Mouse (Mus musculus) embryonic facial prominence, embryonic 14.5 days (tissue): ENCODE measurements around the gene 1700012B07Rik. TPM values are rescaled to one million over a fixed set of nuclear protein-coding genes. Genes with fewer than 3 reads are reported as not detected.

Experiments
- ATAC-seq: fragments of 200-750 bp; cut with Nextera tagmentation; 2 replicates; pipeline ENCODE4 v1.8.0; 2017; ENCODE audit warnings: low read depth, moderate number of reproducible peaks, moderate TSS enrichment
- DNase-seq: peaks from one replicate; pipeline ENCODE4 v3.0.0-alpha.2; 2015; ENCODE audit warnings: low spot score
- H3K27ac ChIP-seq: fragments of 300-500 bp; sonication (generic); replicated peaks from 2 replicates; pipeline ENCODE4 v1.5.1; 2014; ENCODE audit warnings: low read depth, mild to moderate bottlenecking, low read length, moderate library complexity
- H3K27me3 ChIP-seq: fragments of 300-500 bp; sonication (generic); replicated peaks from 2 replicates; pipeline ENCODE4 v1.6.1; 2014; ENCODE audit warnings: low read length; ENCODE audit not compliant: control insufficient read depth, insufficient read depth
- H3K36me3 ChIP-seq: fragments of 300-500 bp; sonication (generic); 2 replicates; pipeline ENCODE4 v1.6.1; 2014; ENCODE audit warnings: low read length, mixed read lengths; ENCODE audit not compliant: control insufficient read depth, insufficient read depth
- H3K4me1 ChIP-seq: fragments of 300-500 bp; sonication (generic); 2 replicates; pipeline ENCODE4 v1.6.1; 2014; ENCODE audit warnings: antibody characterized with exemption, low read length; ENCODE audit not compliant: control insufficient read depth, insufficient read depth
- H3K4me2 ChIP-seq: fragments of 300-500 bp; sonication (generic); 2 replicates; pipeline ENCODE4 v1.6.1; 2014; ENCODE audit warnings: low read depth, mild to moderate bottlenecking, low read length, moderate library complexity, mixed read lengths
- H3K4me3 ChIP-seq: fragments of 300-500 bp; sonication (generic); 2 replicates; pipeline ENCODE4 v1.5.1; 2014; ENCODE audit warnings: low read depth, mild to moderate bottlenecking, low read length
- H3K9ac ChIP-seq: fragments of 300-500 bp; sonication (generic); 2 replicates; pipeline ENCODE4 v1.6.1; 2014; ENCODE audit warnings: low read depth, mild to moderate bottlenecking, low read length, moderate library complexity, mixed read lengths
- H3K9me3 ChIP-seq: fragments of 300-500 bp; sonication (generic); 2 replicates; pipeline ENCODE4 v1.6.1; 2016; ENCODE audit warnings: low read length; ENCODE audit not compliant: control insufficient read depth
- WGBS: fragments of 180-500 bp; shearing (Covaris S2); extraction: QIAGEN DNeasy Blood & Tissue Kit; methylation state at CpG from one replicate; pipeline ENCODE4 v1.1.7; 2014; 5-methylcytosine and 5-hydroxymethylcytosine counted together
- polyA plus RNA-seq: library from polyadenylated mRNA; unstranded; fragments of >200 nt; fragmentation: Nextera tagmentation; extraction: Ambion mirVana; gene quantifications from 2 replicates; pipeline ENCODE4 v1.2.1, GENCODE M21; 2014

1700012B07Rik gene
- polyA plus RNA-seq, 1 experiment from 2014 or later: not detected

DNA sequence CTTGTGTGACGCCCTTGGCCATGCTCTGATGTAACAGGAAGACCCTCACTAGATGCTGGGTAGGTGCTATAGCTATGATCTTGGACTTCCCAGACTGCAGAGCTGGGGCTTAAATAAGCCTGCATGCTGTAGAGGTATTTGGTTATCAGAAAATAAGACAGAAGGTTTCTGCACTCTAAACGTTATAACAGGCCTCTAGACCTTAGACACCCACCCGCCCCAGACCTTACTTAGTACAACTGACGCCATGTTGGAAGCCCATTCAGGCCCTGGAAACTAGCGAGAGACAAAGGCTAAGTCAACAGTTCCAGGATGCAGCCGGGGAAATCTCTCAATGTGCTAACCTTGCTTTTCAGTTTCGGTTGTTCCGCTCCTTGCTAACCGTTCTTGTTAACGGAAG lies 44.2 kb upstream of the 1700012B07Rik start:
- no peak for ATAC-seq
- H3K27me3 ChIP-seq: no peaks in the 10 kb centered on the region
- no peak overlapping the region for H3K27ac ChIP-seq
- no peak overlapping the region for H3K9ac ChIP-seq
- H3K4me2 ChIP-seq: no peak overlapping the region
- 83% methylated on average over 10 of the region's 10 CpGs for WGBS
- no peak overlapping the region for H3K4me3 ChIP-seq
- H3K4me1 ChIP-seq: peaks cover 3% of the 10 kb centered on the region; the same call in 1 of the 2 replicates
- no peaks in the 10 kb centered on the region for H3K36me3 ChIP-seq
- DNase-seq: no peak
- no peaks in the 10 kb centered on the region for H3K9me3 ChIP-seq

DNA sequence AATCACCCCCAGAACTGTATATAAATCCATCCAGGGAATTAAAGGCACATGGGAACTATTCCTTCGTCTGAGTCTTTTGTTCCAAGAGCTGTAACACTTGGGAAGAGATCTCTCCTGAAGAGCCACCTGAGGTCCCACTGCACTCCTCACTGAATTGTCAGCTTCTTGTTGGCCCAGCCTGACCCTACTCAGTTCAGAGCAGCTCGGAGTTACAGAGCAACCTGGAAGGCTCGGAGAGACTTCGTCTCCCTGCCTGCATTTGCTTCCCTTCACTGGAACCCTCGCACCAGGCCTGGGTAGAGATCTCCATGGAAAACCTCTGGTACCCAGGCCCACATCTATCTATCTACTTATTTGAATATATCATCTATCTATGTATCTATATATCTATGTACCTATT lies 40.0 kb upstream of the 1700012B07Rik start:
- ATAC-seq (no peak), DNase-seq (no peak)
- H3K4me1 ChIP-seq: no peaks in the 10 kb centered on the region
- no peak overlapping the region for H3K9ac ChIP-seq
- H3K27me3 ChIP-seq: no peaks in the 10 kb centered on the region
- no peak overlapping the region for H3K4me3 ChIP-seq
- no peaks in the 10 kb centered on the region for H3K9me3 ChIP-seq
- H3K27ac ChIP-seq: no peak overlapping the region
- H3K4me2 ChIP-seq: no peak overlapping the region
- WGBS: 78% methylated on average over 5 of the region's 5 CpGs
- H3K36me3 ChIP-seq: no peaks in the 10 kb centered on the region

DNA sequence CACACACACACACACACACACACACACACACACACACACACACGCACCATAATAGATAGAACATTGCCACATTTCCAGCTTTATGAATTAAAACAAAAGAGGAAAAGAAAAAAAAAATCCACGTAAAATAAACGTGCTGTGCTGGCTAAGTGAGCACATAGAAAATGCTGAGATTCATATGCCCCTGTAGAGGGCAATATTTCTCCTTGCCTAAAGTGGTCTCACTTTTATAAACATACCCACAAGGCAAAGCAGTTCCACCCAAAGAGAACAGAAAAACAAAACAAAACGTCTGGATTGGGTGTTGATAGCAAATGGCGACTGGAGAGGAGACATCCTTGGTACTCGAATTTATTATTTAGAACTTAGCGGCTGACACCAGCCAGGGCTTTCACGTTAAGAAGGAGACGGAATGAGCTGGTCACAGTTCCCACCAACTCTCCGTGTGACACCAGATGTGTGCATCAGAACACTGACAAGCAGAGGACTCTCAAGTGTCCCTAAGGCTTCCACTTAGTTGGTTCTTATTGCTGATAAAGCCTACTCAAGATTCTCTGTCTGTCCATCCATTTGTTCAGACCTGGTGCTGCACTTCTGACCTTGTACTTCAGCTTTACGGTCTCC lies 38.8 kb upstream of the 1700012B07Rik start:
- H3K27me3 ChIP-seq: no peaks in the 10 kb centered on the region
- no peak overlapping the region for H3K4me2 ChIP-seq
- no peaks in the 10 kb centered on the region for H3K9me3 ChIP-seq
- no peak overlapping the region for H3K9ac ChIP-seq
- ATAC-seq (no peak), DNase-seq (no peak)
- 80% methylated on average over 11 of the region's 11 CpGs for WGBS
- H3K4me3 ChIP-seq: no peak overlapping the region
- H3K36me3 ChIP-seq: no peaks in the 10 kb centered on the region
- no peaks in the 10 kb centered on the region for H3K4me1 ChIP-seq
- H3K27ac ChIP-seq: no peak overlapping the region

DNA sequence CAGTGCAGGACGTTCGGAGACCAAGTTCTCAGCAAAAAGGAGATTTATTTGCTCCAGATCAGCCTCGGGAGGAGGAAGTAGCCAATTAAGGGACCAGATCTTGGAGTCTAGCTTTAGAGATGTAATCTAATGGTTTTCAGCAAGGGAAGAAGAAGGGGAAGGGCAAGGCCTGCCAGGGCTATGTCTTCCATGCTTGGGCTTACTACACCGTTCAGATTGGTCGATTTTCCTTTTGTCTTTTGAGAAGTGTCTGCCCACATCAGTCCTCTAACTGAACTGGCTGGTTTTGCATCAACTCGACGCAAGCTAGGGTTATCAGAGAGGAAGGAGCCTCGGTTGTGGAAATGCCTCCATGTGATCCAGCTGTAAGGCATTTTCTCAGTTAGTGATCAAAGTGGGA lies 37.7 kb upstream of the 1700012B07Rik start:
- ATAC-seq (no peak), DNase-seq (no peak)
- Histone ChIP-seq H3K9ac (no peak overlapping the region), H3K4me1 (no peaks in the 10 kb centered on the region), H3K9me3 (no peaks in the 10 kb centered on the region), H3K4me2 (no peak overlapping the region), H3K27me3 (no peaks in the 10 kb centered on the region), H3K36me3 (no peaks in the 10 kb centered on the region), H3K4me3 (no peak overlapping the region), H3K27ac (no peak overlapping the region)
- WGBS: 67% methylated on average over 8 of the region's 8 CpGs

GRCm38 (mm10) chr11:109863951-109864350 lies 36.1 kb upstream of the 1700012B07Rik start:
- Histone ChIP-seq H3K9ac (no peak overlapping the region), H3K27ac (no peak overlapping the region), H3K4me2 (no peak overlapping the region), H3K4me1 (0 out of 2 replicates have a peak, but pooled peaks cover 5% of the 10 kb centered on the region), H3K9me3 (no peaks in the 10 kb centered on the region), H3K36me3 (no peaks in the 10 kb centered on the region), H3K27me3 (no peaks in the 10 kb centered on the region), H3K4me3 (no peak overlapping the region)
- WGBS: 82% methylated on average over 7 of the region's 7 CpGs
- ATAC-seq: no peak
- no peak for DNase-seq

DNA sequence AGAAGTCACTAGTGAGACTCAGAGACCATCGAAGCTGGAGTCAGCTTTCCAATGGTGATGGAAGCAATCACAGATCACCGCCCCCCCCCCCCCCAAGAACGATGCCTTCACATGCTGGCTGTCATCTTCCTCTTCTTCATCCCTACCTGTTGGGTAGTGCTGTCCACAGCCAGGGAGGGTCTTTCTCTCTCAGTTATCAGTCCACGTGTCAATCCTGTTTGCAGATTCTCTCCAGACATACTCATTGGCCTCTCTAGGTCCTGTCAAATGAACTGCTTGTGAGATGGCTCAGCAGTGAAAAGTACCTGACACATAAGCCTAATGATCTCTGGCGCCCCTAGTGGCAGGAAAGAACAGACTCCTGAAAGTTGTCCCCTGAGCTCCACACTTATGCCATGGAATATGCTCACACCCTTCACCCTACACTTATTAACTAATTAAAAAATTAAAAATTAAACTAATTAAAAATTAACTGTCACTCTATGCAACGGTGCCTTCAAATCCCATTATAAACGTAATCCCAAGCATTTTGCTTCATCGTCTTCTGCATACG lies 35.4 kb upstream of the 1700012B07Rik start:
- DNase-seq: peak; percentile 60
- H3K9me3 ChIP-seq: no peaks in the 10 kb centered on the region
- H3K4me3 ChIP-seq: no peak overlapping the region
- WGBS: 63% methylated on average over 9 of the region's 9 CpGs
- ATAC-seq: no peak
- H3K9ac ChIP-seq: no peak overlapping the region
- 0 out of 2 replicates have a peak, but pooled peaks cover 5% of the 10 kb centered on the region for H3K4me1 ChIP-seq
- H3K27ac ChIP-seq: no peak overlapping the region
- H3K27me3 ChIP-seq: no peaks in the 10 kb centered on the region
- no peak overlapping the region for H3K4me2 ChIP-seq
- no peaks in the 10 kb centered on the region for H3K36me3 ChIP-seq

DNA sequence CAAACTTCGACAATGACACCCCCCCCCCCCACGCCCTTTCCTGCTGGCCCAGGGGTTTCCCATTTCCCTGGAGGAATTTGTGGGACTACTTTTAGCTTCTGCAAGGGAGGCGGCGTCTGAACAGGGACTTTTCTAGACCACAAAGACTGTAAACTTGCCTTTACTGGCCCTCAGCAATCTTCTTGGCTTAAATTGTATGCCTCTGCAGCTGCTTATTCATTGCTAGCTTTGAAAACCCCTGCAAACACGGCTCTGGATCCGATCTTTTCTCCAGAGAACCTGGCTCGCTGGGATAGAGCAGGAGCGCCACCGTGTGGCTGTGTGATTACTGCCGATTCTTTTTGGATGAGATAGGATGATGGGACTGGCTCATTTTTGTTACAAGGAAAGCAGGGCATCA lies 32.7 kb upstream of the 1700012B07Rik start:
- peak overlapping the region; percentile 54 for H3K9ac ChIP-seq
- H3K4me2 ChIP-seq: peak overlapping the region; percentile 56
- ATAC-seq: peak; percentile 82
- WGBS: 2% methylated on average over 10 of the region's 10 CpGs
- no peaks in the 10 kb centered on the region for H3K27me3 ChIP-seq
- H3K4me1 ChIP-seq: 0 out of 2 replicates have a peak, but pooled peaks cover 5% of the 10 kb centered on the region
- peak overlapping the region; percentile 24 for H3K4me3 ChIP-seq
- DNase-seq: peak; percentile 95
- H3K9me3 ChIP-seq: no peaks in the 10 kb centered on the region
- peak overlapping the region; percentile 72 for H3K27ac ChIP-seq
- H3K36me3 ChIP-seq: no peaks in the 10 kb centered on the region

DNA sequence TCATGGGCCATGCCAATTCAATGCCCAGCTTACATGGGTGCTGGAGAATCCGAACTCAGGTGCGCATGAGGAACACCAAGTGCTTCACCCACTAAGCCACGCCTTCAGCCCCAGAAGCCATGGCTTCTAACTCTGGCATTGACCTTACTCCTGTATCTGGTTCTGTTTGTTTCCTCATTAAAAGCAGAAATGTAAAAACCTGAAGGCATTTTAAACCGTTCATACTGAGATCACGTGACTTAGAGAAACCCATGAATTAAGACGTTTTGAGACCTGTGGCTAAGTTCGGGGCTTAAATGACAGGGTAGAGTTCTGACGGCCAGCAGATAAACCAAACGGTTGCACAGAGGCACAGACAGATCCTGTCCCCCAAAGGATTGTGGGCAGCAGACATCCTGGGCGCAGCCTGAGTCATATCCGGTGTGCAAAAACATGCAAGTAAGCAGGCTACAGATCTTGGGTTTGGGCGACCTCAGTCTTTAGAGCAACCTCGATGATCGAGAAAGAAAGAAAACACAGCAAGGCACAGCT lies 32.2 kb upstream of the 1700012B07Rik start:
- DNase-seq (peak; percentile 61), ATAC-seq (peak; percentile 58)
- Histone ChIP-seq H3K27me3 (no peaks in the 10 kb centered on the region), H3K27ac (peak overlapping the region; percentile 72), H3K36me3 (no peaks in the 10 kb centered on the region), H3K4me3 (peak overlapping the region; percentile 24), H3K9me3 (no peaks in the 10 kb centered on the region), H3K4me2 (peak overlapping the region; percentile 56), H3K9ac (peak overlapping the region; percentile 54), H3K4me1 (0 out of 2 replicates have a peak, but pooled peaks cover 5% of the 10 kb centered on the region)
- WGBS: 46% methylated on average over 14 of the region's 14 CpGs

GRCm38 (mm10) chr11:109859441-109859840 lies 31.6 kb upstream of the 1700012B07Rik start:
- no peak for DNase-seq
- H3K36me3 ChIP-seq: no peaks in the 10 kb centered on the region
- H3K4me2 ChIP-seq: no peak overlapping the region
- no peak for ATAC-seq
- H3K4me1 ChIP-seq: 0 out of 2 replicates have a peak, but pooled peaks cover 5% of the 10 kb centered on the region
- no peak overlapping the region for H3K9ac ChIP-seq
- no peak overlapping the region for H3K27ac ChIP-seq
- H3K27me3 ChIP-seq: no peaks in the 10 kb centered on the region
- H3K4me3 ChIP-seq: no peak overlapping the region
- no peaks in the 10 kb centered on the region for H3K9me3 ChIP-seq
- WGBS: 90% methylated on average over 4 of the region's 4 CpGs
